Mouse (Mus musculus): ENCODE measurements around the gene Baz2b. TPM values are rescaled to one million over a fixed set of nuclear protein-coding genes. Genes with fewer than 3 reads are reported as not detected.

Gene Baz2b
- polyA plus RNA-seq, 1 experiment from 2014 or later, result 86.9 TPM

- peaks cover 10% of the 10 kb centered on the region; the same call in 1 of the 2 replicates for H3K36me3 ChIP-seq (ENCODE audit: control insufficient read depth, insufficient read depth, low read length)
- H3K27ac ChIP-seq (replicated peaks; ENCODE audit: low read depth, low read length), result no peak overlapping the region
- no peak for ATAC-seq (ENCODE audit: low FRiP score, low TSS enrichment)
- H3K9me3 ChIP-seq (ENCODE audit: control insufficient read depth, low read length), result no peaks in the 10 kb centered on the region
- H3K9ac ChIP-seq (replicated peaks; ENCODE audit: low read length), result no peak overlapping the region
- H3K27me3 ChIP-seq (ENCODE audit: control insufficient read depth, insufficient read depth, low read length), result no peaks in the 10 kb centered on the region
- H3K4me1 ChIP-seq (ENCODE audit: control insufficient read depth, insufficient read depth, low read length), result no peaks in the 10 kb centered on the region
- no peak for DNase-seq
- H3K4me2 ChIP-seq (ENCODE audit: low read length), result no peak overlapping the region
- H3K4me3 ChIP-seq (replicated peaks; ENCODE audit: low read depth, low read length), result no peak overlapping the region
- 92% methylated on average over 6 of the region's 6 CpGs for WGBS
These were observed 319.9 kb downstream of the Baz2b start for GRCm38 (mm10) chr2:59889699-59890098.

GRCm38 (mm10) chr2:59882742-59883281 lies 326.8 kb downstream of the Baz2b start:
- no peaks in the 10 kb centered on the region for H3K36me3 ChIP-seq (ENCODE audit: control insufficient read depth, insufficient read depth, low read length)
- H3K9me3 ChIP-seq (ENCODE audit: control insufficient read depth, low read length), result no peaks in the 10 kb centered on the region
- DNase-seq, result no peak
- no peak overlapping the region for H3K9ac ChIP-seq (replicated peaks; ENCODE audit: low read length)
- H3K4me3 ChIP-seq (replicated peaks; ENCODE audit: low read depth, low read length), result peak overlapping the region; percentile 68
- H3K4me1 ChIP-seq (ENCODE audit: control insufficient read depth, insufficient read depth, low read length), result no peaks in the 10 kb centered on the region
- H3K4me2 ChIP-seq (ENCODE audit: low read length), result peak overlapping the region; percentile 85
- ATAC-seq (ENCODE audit: low FRiP score, low TSS enrichment), result peak; percentile 24; the same call in 1 of the 2 replicates
- H3K27me3 ChIP-seq (ENCODE audit: control insufficient read depth, insufficient read depth, low read length), result no peaks in the 10 kb centered on the region; the same call in 1 of the 2 replicates
- 74% methylated on average over 8 of the region's 8 CpGs for WGBS
- no peak overlapping the region for H3K27ac ChIP-seq (replicated peaks; ENCODE audit: low read depth, low read length)

GRCm38 (mm10) chr2:59881831-59882741 lies 327.6 kb downstream of the Baz2b start, which contains the start of gene Wdsub1:
TSS of gene Wdsub1 (minus strand) at chr2:59882591.
- Histone ChIP-seq H3K9me3 (ENCODE audit: control insufficient read depth, low read length) (no peaks in the 10 kb centered on the region), H3K9ac (replicated peaks; ENCODE audit: low read length) (peak within 1 kb of the TSS; percentile 65), H3K4me2 (ENCODE audit: low read length) (peak within 1 kb of the TSS; percentile 85), H3K27me3 (ENCODE audit: control insufficient read depth, insufficient read depth, low read length) (no peaks in the 10 kb centered on the region; the same call in 1 of the 2 replicates), H3K4me1 (ENCODE audit: control insufficient read depth, insufficient read depth, low read length) (no peaks in the 10 kb centered on the region), H3K27ac (replicated peaks; ENCODE audit: low read depth, low read length) (0 out of 2 replicates have a peak within 1 kb of the TSS, but pooled peaks have one; percentile 1), H3K4me3 (replicated peaks; ENCODE audit: low read depth, low read length) (peak within 1 kb of the TSS; percentile 68), H3K36me3 (ENCODE audit: control insufficient read depth, insufficient read depth, low read length) (no peaks in the 10 kb centered on the region)
- 5% methylated on average over 57 of the region's 57 CpGs for WGBS
- DNase-seq, result peak; percentile 94
- ATAC-seq (ENCODE audit: low FRiP score, low TSS enrichment), result peak; percentile 94

- WGBS, result 86% methylated on average over 6 of the region's 6 CpGs
- Histone ChIP-seq H3K4me1 (ENCODE audit: control insufficient read depth, insufficient read depth, low read length) (no peaks in the 10 kb centered on the region), H3K4me3 (replicated peaks; ENCODE audit: low read depth, low read length) (peak overlapping the region; percentile 68; the same call in 1 of the 2 replicates), H3K9me3 (ENCODE audit: control insufficient read depth, low read length) (no peaks in the 10 kb centered on the region), H3K27ac (replicated peaks; ENCODE audit: low read depth, low read length) (no peak overlapping the region), H3K36me3 (ENCODE audit: control insufficient read depth, insufficient read depth, low read length) (no peaks in the 10 kb centered on the region), H3K27me3 (ENCODE audit: control insufficient read depth, insufficient read depth, low read length) (no peaks in the 10 kb centered on the region; the same call in 1 of the 2 replicates), H3K9ac (replicated peaks; ENCODE audit: low read length) (peak overlapping the region; percentile 5; the same call in 1 of the 2 replicates), H3K4me2 (ENCODE audit: low read length) (peak overlapping the region; percentile 85)
- ATAC-seq (ENCODE audit: low FRiP score, low TSS enrichment) (no peak), DNase-seq (no peak)
These were observed 328.2 kb downstream of the Baz2b start for GRCm38 (mm10) chr2:59881404-59881803.

- H3K27me3 ChIP-seq (ENCODE audit: control insufficient read depth, insufficient read depth, low read length), result no peaks in the 10 kb centered on the region; the same call in 1 of the 2 replicates
- H3K27ac ChIP-seq (replicated peaks; ENCODE audit: low read depth, low read length), result no peak overlapping the region
- no peak overlapping the region for H3K4me2 ChIP-seq (ENCODE audit: low read length)
- H3K9ac ChIP-seq (replicated peaks; ENCODE audit: low read length), result no peak overlapping the region
- no peak overlapping the region for H3K4me3 ChIP-seq (replicated peaks; ENCODE audit: low read depth, low read length)
- no peaks in the 10 kb centered on the region for H3K4me1 ChIP-seq (ENCODE audit: control insufficient read depth, insufficient read depth, low read length)
- DNase-seq (no peak), ATAC-seq (ENCODE audit: low FRiP score, low TSS enrichment) (no peak)
- 81% methylated on average over 19 of the region's 19 CpGs for WGBS
- no peaks in the 10 kb centered on the region for H3K9me3 ChIP-seq (ENCODE audit: control insufficient read depth, low read length)
- no peaks in the 10 kb centered on the region for H3K36me3 ChIP-seq (ENCODE audit: control insufficient read depth, insufficient read depth, low read length)
These were observed 331.4 kb downstream of the Baz2b start for GRCm38 (mm10) chr2:59878221-59878620.

GRCm38 (mm10) chr2:59877335-59877734 lies 332.3 kb downstream of the Baz2b start:
- Histone ChIP-seq H3K27me3 (ENCODE audit: control insufficient read depth, insufficient read depth, low read length) (no peaks in the 10 kb centered on the region; the same call in 1 of the 2 replicates), H3K9me3 (ENCODE audit: control insufficient read depth, low read length) (no peaks in the 10 kb centered on the region), H3K27ac (replicated peaks; ENCODE audit: low read depth, low read length) (no peak overlapping the region), H3K4me1 (ENCODE audit: control insufficient read depth, insufficient read depth, low read length) (no peaks in the 10 kb centered on the region), H3K9ac (replicated peaks; ENCODE audit: low read length) (no peak overlapping the region), H3K36me3 (ENCODE audit: control insufficient read depth, insufficient read depth, low read length) (no peaks in the 10 kb centered on the region; the same call in 1 of the 2 replicates), H3K4me3 (replicated peaks; ENCODE audit: low read depth, low read length) (no peak overlapping the region), H3K4me2 (ENCODE audit: low read length) (no peak overlapping the region)
- no peak for ATAC-seq (ENCODE audit: low FRiP score, low TSS enrichment)
- WGBS, result 78% methylated on average over 4 of the region's 4 CpGs
- no peak for DNase-seq

GRCm38 (mm10) chr2:59876482-59876881 lies 333.2 kb downstream of the Baz2b start:
- Histone ChIP-seq H3K27ac (replicated peaks; ENCODE audit: low read depth, low read length) (no peak overlapping the region), H3K36me3 (ENCODE audit: control insufficient read depth, insufficient read depth, low read length) (no peaks in the 10 kb centered on the region; the same call in 1 of the 2 replicates), H3K4me3 (replicated peaks; ENCODE audit: low read depth, low read length) (no peak overlapping the region), H3K4me1 (ENCODE audit: control insufficient read depth, insufficient read depth, low read length) (no peaks in the 10 kb centered on the region), H3K9me3 (ENCODE audit: control insufficient read depth, low read length) (no peaks in the 10 kb centered on the region), H3K9ac (replicated peaks; ENCODE audit: low read length) (no peak overlapping the region), H3K27me3 (ENCODE audit: control insufficient read depth, insufficient read depth, low read length) (no peaks in the 10 kb centered on the region; the same call in 1 of the 2 replicates), H3K4me2 (ENCODE audit: low read length) (no peak overlapping the region)
- WGBS, result 88% methylated on average over 15 of the region's 15 CpGs
- no peak for ATAC-seq (ENCODE audit: low FRiP score, low TSS enrichment)
- no peak for DNase-seq

GRCm38 (mm10) chr2:59870526-59870925 lies 339.1 kb downstream of the Baz2b start:
- H3K9me3 ChIP-seq (ENCODE audit: control insufficient read depth, low read length), result no peaks in the 10 kb centered on the region
- DNase-seq (no peak), ATAC-seq (ENCODE audit: low FRiP score, low TSS enrichment) (no peak)
- no peaks in the 10 kb centered on the region for H3K27me3 ChIP-seq (ENCODE audit: control insufficient read depth, insufficient read depth, low read length)
- H3K4me2 ChIP-seq (ENCODE audit: low read length), result no peak overlapping the region
- no peak overlapping the region for H3K4me3 ChIP-seq (replicated peaks; ENCODE audit: low read depth, low read length)
- H3K9ac ChIP-seq (replicated peaks; ENCODE audit: low read length), result no peak overlapping the region
- H3K36me3 ChIP-seq (ENCODE audit: control insufficient read depth, insufficient read depth, low read length), result no peaks in the 10 kb centered on the region; the same call in 1 of the 2 replicates
- 91% methylated on average over 6 of the region's 6 CpGs for WGBS
- no peaks in the 10 kb centered on the region for H3K4me1 ChIP-seq (ENCODE audit: control insufficient read depth, insufficient read depth, low read length)
- no peak overlapping the region for H3K27ac ChIP-seq (replicated peaks; ENCODE audit: low read depth, low read length)

All from midbrain, embryonic 14.5 days (tissue).